Mouse (Mus musculus) right cerebral cortex, adult 2 months (tissue): ENCODE measurements around the gene Hopx.

Experiments
- DNase-seq, 2 experiments: peaks; one replicate each; pipeline ENCODE4 v3.0.0; 2021 to 2022; ENCODE audit warnings: low spot score in 2 of 2

Hopx gene

GRCm38 (mm10) chr5:77114817-77115731 is at the start of gene Hopx:
Gene Hopx (minus strand): TSS chr5:77115121.
- DNase-seq: peak; percentile 31 to 66

GRCm38 (mm10) chr5:77163597-77163996 is 48.7 kb upstream of the Hopx start:
- no peak for DNase-seq

- DNase-seq: no peak
Measured at GRCm38 (mm10) chr5:77162566-77162965, 47.6 kb upstream of the Hopx start.

GRCm38 (mm10) chr5:77157777-77158540 is 43.0 kb upstream of the Hopx start:
- DNase-seq: no peak

- no peak for DNase-seq
Measured at GRCm38 (mm10) chr5:77156938-77157337, 42.0 kb upstream of the Hopx start.

GRCm38 (mm10) chr5:77155526-77155925 is 40.6 kb upstream of the Hopx start:
- DNase-seq: no peak

GRCm38 (mm10) chr5:77154812-77155211 is 39.9 kb upstream of the Hopx start:
- no peak for DNase-seq

GRCm38 (mm10) chr5:77151738-77152137 is 36.8 kb upstream of the Hopx start:
- no peak for DNase-seq

GRCm38 (mm10) chr5:77151075-77151474 is 36.2 kb upstream of the Hopx start:
- DNase-seq: peak; percentile 25 to 31

- DNase-seq: peak in 1 of 2 experiments; percentile 10
Measured at GRCm38 (mm10) chr5:77148021-77148621, 33.2 kb upstream of the Hopx start.

- DNase-seq: no peak
Measured at GRCm38 (mm10) chr5:77146459-77147170, 31.7 kb upstream of the Hopx start.

- DNase-seq: no peak
Measured at GRCm38 (mm10) chr5:77144647-77145046, 29.7 kb upstream of the Hopx start.

- no peak for DNase-seq
Measured at GRCm38 (mm10) chr5:77143076-77143475, 28.2 kb upstream of the Hopx start.

- DNase-seq: no peak
Measured at GRCm38 (mm10) chr5:77141336-77141735, 26.4 kb upstream of the Hopx start.

GRCm38 (mm10) chr5:77140861-77141260 is 25.9 kb upstream of the Hopx start:
- no peak for DNase-seq

GRCm38 (mm10) chr5:77140108-77140507 is 25.2 kb upstream of the Hopx start:
- DNase-seq: no peak

GRCm38 (mm10) chr5:77137701-77138265 is 22.9 kb upstream of the Hopx start:
- no peak for DNase-seq

- no peak for DNase-seq
Measured at GRCm38 (mm10) chr5:77136684-77137224, 21.8 kb upstream of the Hopx start.

- no peak for DNase-seq
Measured at GRCm38 (mm10) chr5:77134961-77135360, 20.0 kb upstream of the Hopx start.

GRCm38 (mm10) chr5:77134465-77134864 is 19.5 kb upstream of the Hopx start:
- no peak for DNase-seq

- no peak for DNase-seq
Measured at GRCm38 (mm10) chr5:77133960-77134359, 19.0 kb upstream of the Hopx start.
